Mouse (Mus musculus): ENCODE data around the gene Dnmt3a. TPM values are rescaled to one million over a fixed set of nuclear protein-coding genes. Genes with fewer than 3 reads are reported as not detected.

The Dnmt3a gene
- total and polyA plus RNA-seq, 3 experiments: 13.6 to 56.0 (median 50.9) TPM

- DNase-seq: no peak
- Histone ChIP-seq H3K4me3 (no peak overlapping the region), H3K27ac (peak overlapping the region; percentile 13; the same call in 1 of the 2 replicates), H3K36me3 (ENCODE audit: control insufficient read depth, insufficient read depth, low read length) (no peaks in the 10 kb centered on the region), H3K27me3 (ENCODE audit: control insufficient read depth, insufficient read depth, low read length) (no peaks in the 10 kb centered on the region), H3K4me1 (ENCODE audit: control insufficient read depth, insufficient read depth, low read length) (peaks cover 40% of the 10 kb centered on the region), H3K9ac (ENCODE audit: low read depth, low read length) (no peak overlapping the region), H3K79me2 (replicated peaks; ENCODE audit: control insufficient read depth, insufficient read depth, low read length) (peaks cover 10% of the 10 kb centered on the region)
- WGBS: 23% methylated on average over 6 of the region's 6 CpGs
- intact Hi-C loops (cut with DNase I): no loop called here
- TF ChIP-seq CTCF (IDR thresholded peaks at IDR 0.05) (0 out of 2 replicates have a peak, but pooled peaks have one; percentile 8), POLR2A (IDR thresholded peaks at IDR 0.05; ENCODE audit: insufficient read depth, low read depth, low read length) (no peak)
These were observed 9.6 kb downstream of the Dnmt3a start for GRCm38 (mm10) chr12:3815386-3815785.

DNA sequence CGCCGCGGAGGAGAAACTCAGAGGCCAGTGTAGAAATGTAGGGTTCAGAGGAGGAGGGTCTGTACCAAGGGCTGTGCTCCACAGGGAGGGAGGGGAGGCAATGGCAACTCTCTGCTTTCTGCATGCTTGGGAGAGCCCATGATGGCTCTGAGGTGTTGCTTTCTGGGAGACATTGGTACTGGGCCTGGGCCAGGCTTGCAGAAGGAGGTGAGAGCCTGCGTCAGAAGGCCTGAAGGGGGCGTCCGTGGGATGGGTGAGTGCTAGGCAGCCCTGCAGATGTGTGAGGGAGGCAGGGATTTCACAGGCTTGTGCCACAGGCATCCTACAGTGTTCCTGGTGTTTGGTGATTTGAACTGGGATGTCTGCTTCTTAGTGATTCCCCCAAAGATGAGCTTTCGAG, 11.2 kb downstream of the Dnmt3a start:
- Histone ChIP-seq H3K9ac (ENCODE audit: low read depth, low read length) (no peak overlapping the region), H3K27me3 (ENCODE audit: control insufficient read depth, insufficient read depth, low read length) (no peaks in the 10 kb centered on the region), H3K4me3 (no peak overlapping the region), H3K79me2 (replicated peaks; ENCODE audit: control insufficient read depth, insufficient read depth, low read length) (peaks cover 10% of the 10 kb centered on the region), H3K4me1 (ENCODE audit: control insufficient read depth, insufficient read depth, low read length) (peaks cover 39% of the 10 kb centered on the region), H3K36me3 (ENCODE audit: control insufficient read depth, insufficient read depth, low read length) (no peaks in the 10 kb centered on the region), H3K27ac (no peak overlapping the region)
- TF ChIP-seq EP300 (IDR thresholded peaks at IDR 0.05; ENCODE audit: insufficient read depth, low read depth, low read length) (no peak), CTCF (IDR thresholded peaks at IDR 0.05) (peak; percentile 33)
- WGBS: 69% methylated on average over 7 of the region's 7 CpGs
- DNase-seq: no peak
- intact Hi-C loops (cut with DNase I): no loop called here

DNA sequence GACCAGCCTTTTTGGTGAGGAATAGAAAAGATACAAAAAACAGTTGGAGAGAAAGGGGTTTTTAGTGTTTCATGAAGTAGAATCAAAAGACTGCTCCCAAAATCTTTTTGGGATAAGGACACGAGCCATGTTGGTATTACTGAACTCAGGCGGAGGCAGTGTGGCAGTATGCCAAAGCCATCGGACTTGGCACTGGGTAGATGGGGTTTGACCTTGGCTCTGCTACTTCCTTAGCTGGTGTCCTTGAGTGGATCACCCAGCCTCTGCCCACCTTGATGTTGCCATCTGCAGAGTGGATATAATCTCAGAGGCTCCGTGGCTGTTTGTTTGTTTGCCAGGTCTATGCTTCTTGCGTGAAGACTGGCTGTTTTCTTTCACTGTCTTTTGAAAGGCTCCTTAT, 11.8 kb downstream of the Dnmt3a start:
- no peak overlapping the region for H3K27ac ChIP-seq
- H3K36me3 ChIP-seq (ENCODE audit: control insufficient read depth, insufficient read depth, low read length): no peaks in the 10 kb centered on the region
- peaks cover 9% of the 10 kb centered on the region for H3K79me2 ChIP-seq (replicated peaks; ENCODE audit: control insufficient read depth, insufficient read depth, low read length)
- TF ChIP-seq CTCF (IDR thresholded peaks at IDR 0.05) (no peak), EP300 (IDR thresholded peaks at IDR 0.05; ENCODE audit: insufficient read depth, low read depth, low read length) (no peak), POLR2A (IDR thresholded peaks at IDR 0.05; ENCODE audit: insufficient read depth, low read depth, low read length) (no peak)
- intact Hi-C loops (cut with DNase I): no loop called here
- no peak overlapping the region for H3K9ac ChIP-seq (ENCODE audit: low read depth, low read length)
- H3K27me3 ChIP-seq (ENCODE audit: control insufficient read depth, insufficient read depth, low read length): no peaks in the 10 kb centered on the region
- peaks cover 35% of the 10 kb centered on the region for H3K4me1 ChIP-seq (ENCODE audit: control insufficient read depth, insufficient read depth, low read length)
- no peak for DNase-seq
- no peak overlapping the region for H3K4me3 ChIP-seq
- 52% methylated on average over 5 of the region's 5 CpGs for whole genome bisulfite sequencing

DNA sequence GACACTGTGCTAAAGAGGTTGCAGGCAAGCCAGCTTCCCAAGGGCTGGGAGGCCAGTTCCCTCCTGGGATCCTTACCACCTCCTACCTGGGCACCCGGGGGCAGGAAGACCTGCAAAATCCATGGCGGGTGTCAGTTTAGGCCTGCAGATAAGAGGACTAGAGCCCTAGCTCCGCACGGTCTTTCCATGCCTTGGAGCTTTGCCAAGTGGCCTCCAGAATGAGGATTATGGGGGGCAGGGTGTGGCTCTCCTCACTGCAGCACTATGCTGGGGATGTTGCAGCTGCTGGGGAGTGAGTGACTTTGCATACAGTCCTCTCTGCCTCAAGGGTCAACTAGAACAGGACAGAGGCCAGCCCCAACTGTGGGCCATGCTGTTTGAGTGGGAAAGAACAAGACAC, 14.1 kb downstream of the Dnmt3a start:
- no peak overlapping the region for H3K9ac ChIP-seq (ENCODE audit: low read depth, low read length)
- H3K27ac ChIP-seq: no peak overlapping the region
- no peaks in the 10 kb centered on the region for H3K27me3 ChIP-seq (ENCODE audit: control insufficient read depth, insufficient read depth, low read length)
- H3K4me3 ChIP-seq: no peak overlapping the region
- peaks cover 42% of the 10 kb centered on the region for H3K4me1 ChIP-seq (ENCODE audit: control insufficient read depth, insufficient read depth, low read length)
- 23% methylated on average over 4 of the region's 4 CpGs for WGBS
- DNase-seq: no peak
- H3K79me2 ChIP-seq (replicated peaks; ENCODE audit: control insufficient read depth, insufficient read depth, low read length): peaks cover 9% of the 10 kb centered on the region
- H3K36me3 ChIP-seq (ENCODE audit: control insufficient read depth, insufficient read depth, low read length): no peaks in the 10 kb centered on the region
- TF ChIP-seq EP300 (IDR thresholded peaks at IDR 0.05; ENCODE audit: insufficient read depth, low read depth, low read length) (no peak), CTCF (IDR thresholded peaks at IDR 0.05) (no peak), POLR2A (IDR thresholded peaks at IDR 0.05; ENCODE audit: insufficient read depth, low read depth, low read length) (no peak)
- intact Hi-C loops (cut with DNase I): no loop called here

GRCm38 (mm10) chr12:3823408-3823807, 17.6 kb downstream of the Dnmt3a start:
- no peak for TF ChIP-seq CTCF (IDR thresholded peaks at IDR 0.05)
- TF ChIP-seq POLR2A (IDR thresholded peaks at IDR 0.05; ENCODE audit: insufficient read depth, low read depth, low read length): no peak
- no peak for TF ChIP-seq EP300 (IDR thresholded peaks at IDR 0.05; ENCODE audit: insufficient read depth, low read depth, low read length)
- no peak for DNase-seq
- WGBS: 62% methylated on average over 5 of the region's 5 CpGs
- H3K79me2 ChIP-seq (replicated peaks; ENCODE audit: control insufficient read depth, insufficient read depth, low read length): peaks cover 5% of the 10 kb centered on the region
- H3K27ac ChIP-seq: no peak overlapping the region
- H3K27me3 ChIP-seq (ENCODE audit: control insufficient read depth, insufficient read depth, low read length): no peaks in the 10 kb centered on the region
- no peak overlapping the region for H3K9ac ChIP-seq (ENCODE audit: low read depth, low read length)
- H3K4me1 ChIP-seq (ENCODE audit: control insufficient read depth, insufficient read depth, low read length): peaks cover 24% of the 10 kb centered on the region
- intact Hi-C loops (cut with DNase I): no loop called here
- H3K36me3 ChIP-seq (ENCODE audit: control insufficient read depth, insufficient read depth, low read length): no peaks in the 10 kb centered on the region
- no peak overlapping the region for H3K4me3 ChIP-seq

DNA sequence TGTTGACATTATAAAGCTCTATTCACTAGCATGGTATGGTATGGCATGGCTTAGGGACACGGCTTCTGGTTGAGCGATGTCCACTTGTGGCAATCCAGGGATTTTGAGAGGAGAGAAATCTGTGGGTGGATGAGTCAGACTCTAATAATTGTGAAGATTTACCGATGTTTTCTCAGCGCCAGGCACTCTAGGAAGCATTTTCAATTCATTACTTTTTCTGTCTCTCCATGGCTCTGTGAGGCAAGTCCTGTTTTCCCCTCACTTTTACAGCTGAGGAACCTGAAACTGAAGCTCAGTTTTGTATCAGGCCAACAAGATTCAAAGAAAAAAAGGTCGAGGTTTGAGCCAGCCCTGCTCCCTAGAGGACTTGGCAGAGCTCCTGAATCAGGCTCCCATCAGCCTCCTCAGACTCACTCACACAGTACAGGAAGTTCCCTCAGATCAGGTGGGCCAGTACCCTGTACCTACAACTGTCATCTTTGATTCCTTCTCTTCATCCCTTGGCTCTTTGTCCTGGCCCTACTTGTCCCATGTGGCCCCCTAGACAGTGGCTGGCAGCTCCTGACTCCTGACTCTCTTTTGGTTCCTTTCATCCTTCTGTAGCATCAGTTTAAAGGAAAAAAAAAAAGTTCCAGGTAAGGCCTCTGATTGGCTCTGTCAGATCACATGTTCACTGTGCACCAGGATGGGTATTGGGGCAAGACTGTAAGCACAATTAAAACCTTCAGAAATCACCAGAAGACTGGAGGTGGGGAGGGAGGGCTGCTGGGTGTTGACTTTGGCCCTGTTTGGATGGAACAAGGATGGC, 19.3 kb downstream of the Dnmt3a start:
- no peaks in the 10 kb centered on the region for H3K36me3 ChIP-seq (ENCODE audit: control insufficient read depth, insufficient read depth, low read length)
- no peak overlapping the region for H3K4me3 ChIP-seq
- H3K79me2 ChIP-seq (replicated peaks; ENCODE audit: control insufficient read depth, insufficient read depth, low read length): peaks cover 5% of the 10 kb centered on the region
- no peak for DNase-seq
- TF ChIP-seq CTCF (IDR thresholded peaks at IDR 0.05): no peak
- no peak for TF ChIP-seq EP300 (IDR thresholded peaks at IDR 0.05; ENCODE audit: insufficient read depth, low read depth, low read length)
- TF ChIP-seq POLR2A (IDR thresholded peaks at IDR 0.05; ENCODE audit: insufficient read depth, low read depth, low read length): no peak
- H3K27me3 ChIP-seq (ENCODE audit: control insufficient read depth, insufficient read depth, low read length): no peaks in the 10 kb centered on the region
- no peak overlapping the region for H3K9ac ChIP-seq (ENCODE audit: low read depth, low read length)
- H3K4me1 ChIP-seq (ENCODE audit: control insufficient read depth, insufficient read depth, low read length): peaks cover 20% of the 10 kb centered on the region
- intact Hi-C loops (cut with DNase I): no loop called here
- 41% methylated on average over 5 of the region's 5 CpGs for WGBS
- no peak overlapping the region for H3K27ac ChIP-seq
